ENCODE assay signal across 22 mouse cellular contexts in the genomic region with DNA sequence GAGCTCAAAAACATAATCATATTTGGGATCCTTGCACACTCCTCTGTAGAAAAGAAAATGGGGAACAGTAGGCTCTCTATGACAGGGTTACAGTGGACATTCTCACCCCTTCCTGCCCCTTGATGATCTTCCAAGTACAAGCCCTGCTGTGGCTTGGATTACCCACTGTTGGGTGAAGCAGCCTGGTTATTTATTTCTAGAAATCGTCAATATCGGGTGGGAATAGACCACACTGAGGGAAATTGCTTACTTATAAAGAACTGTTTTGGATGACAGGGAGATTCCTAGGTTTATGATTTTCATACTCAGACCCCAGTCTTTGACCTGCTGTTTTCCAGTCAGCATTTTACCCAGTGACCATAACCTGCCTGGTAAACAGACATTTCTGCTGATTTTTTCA. TPM values are rescaled to one million over a fixed set of nuclear protein-coding genes. Genes with fewer than 3 reads are reported as not detected.
DNase-seq lines count a peak whose midpoint lies in the region; ATAC-seq and TF ChIP-seq lines count a peak whose summit lies in the region.
"Had no signal": no experiment of that assay in that cellular context is flagged by ENCODE, and none has a peak within 500 bp of the region (broad histone marks: within the 10 kb centered on the region; RNA-seq: fewer than 3 reads in every experiment).

A gene (minus strand): TSS at position 164 of the 400 bp plus-strand sequence.

- TF ChIP-seq CTCF in liver, postnatal 0 days (IDR thresholded peaks at IDR 0.05; ENCODE audit: low read depth) = no peak

- DNase-seq in kidney, adult 11 months = peak; percentile 67
- DNase-seq in liver, postnatal 0 days = no peak
- DNase-seq in liver = no peak
- DNase-seq in kidney, postnatal 25 days = peak; percentile 54 to 69
- no peak for DNase-seq in lung, postnatal 14 days
- DNase-seq: adrenal gland, postnatal 25 days; cerebellum, adult 18-20 months; cerebellum, adult 9-11 months; cerebellum, postnatal 36 days; forebrain, postnatal 0 days; gastrocnemius, postnatal 14 days; heart, adult 2 months; heart, postnatal 14 days had no signal

- no peak within 1 kb of the TSS for H3K4me3 ChIP-seq in kidney, embryonic 14.5 days (ENCODE audit: low read length)
- H3K4me3 ChIP-seq in liver, postnatal 0 days (ENCODE audit: low read depth, low read length) = peak within 1 kb of the TSS; percentile 15; the same call in 1 of the 2 replicates
- H3K4me3 ChIP-seq in intestine, embryonic 16.5 days (ENCODE audit: low read length) = no peak within 1 kb of the TSS
- H3K4me3 ChIP-seq: embryonic facial prominence, embryonic 10.5 days; forebrain, embryonic 13.5 days; heart, adult 2 months; heart, embryonic 15.5 days had no signal

- no peak within 1 kb of the TSS for H3K9ac ChIP-seq in kidney, embryonic 14.5 days (ENCODE audit: low read depth, low read length)
- H3K9ac ChIP-seq in liver, postnatal 0 days (replicated peaks) = no peak within 1 kb of the TSS
- H3K9ac ChIP-seq in intestine, embryonic 16.5 days (ENCODE audit: low read depth, low read length) = no peak within 1 kb of the TSS
- H3K9ac ChIP-seq: forebrain, embryonic 13.5 days; forebrain, postnatal 0 days; heart, embryonic 15.5 days had no signal

- no peaks in the 10 kb centered on the region for H3K27me3 ChIP-seq in kidney, embryonic 14.5 days (ENCODE audit: control insufficient read depth, insufficient read depth, low read length)
- no peaks in the 10 kb centered on the region for H3K27me3 ChIP-seq in liver, postnatal 0 days (ENCODE audit: insufficient read depth, low read length)
- no peaks in the 10 kb centered on the region for H3K27me3 ChIP-seq in intestine, embryonic 16.5 days (replicated peaks; ENCODE audit: control insufficient read depth, insufficient read depth, low read length)
- H3K27me3 ChIP-seq: forebrain, embryonic 13.5 days; heart, embryonic 15.5 days had no signal

- ATAC-seq in kidney, embryonic 14.5 days (ENCODE audit: low FRiP score, low TSS enrichment) = no peak
- peak; percentile 38; the same call in 1 of the 2 replicates for ATAC-seq in liver, postnatal 0 days
- ATAC-seq in intestine, embryonic 16.5 days = no peak
- ATAC-seq: forebrain, embryonic 13.5 days; forebrain, postnatal 0 days had no signal

- H3K27ac ChIP-seq in kidney, embryonic 14.5 days (ENCODE audit: low read depth, low read length) = no peak within 1 kb of the TSS
- H3K27ac ChIP-seq in liver, postnatal 0 days (ENCODE audit: low read depth) = peak within 1 kb of the TSS; percentile 55; the same call in 1 of the 2 replicates
- no peak within 1 kb of the TSS for H3K27ac ChIP-seq in intestine, embryonic 16.5 days (ENCODE audit: low read length)
- H3K27ac ChIP-seq: embryonic facial prominence, embryonic 10.5 days; forebrain, embryonic 13.5 days; heart, adult 2 months; heart, embryonic 15.5 days had no signal

- TF ChIP-seq EP300 in liver, postnatal 0 days (IDR thresholded peaks at IDR 0.05; ENCODE audit: low read depth) = no peak

- WGBS in kidney, embryonic 14.5 days = 96% methylated on average over 2 of the region's 2 CpGs
- 66% methylated on average over 2 of the region's 2 CpGs for WGBS in liver, postnatal 0 days (ENCODE audit: insufficient replicate concordance)
- 84% methylated on average over 2 of the region's 2 CpGs for WGBS in intestine, embryonic 16.5 days

- H3K4me2 ChIP-seq in kidney, embryonic 14.5 days (replicated peaks; ENCODE audit: low read depth, low read length) = no peak within 1 kb of the TSS
- H3K4me2 ChIP-seq in liver, postnatal 0 days (ENCODE audit: low read depth, low read length) = peak within 1 kb of the TSS; percentile 53
- no peak within 1 kb of the TSS for H3K4me2 ChIP-seq in intestine, embryonic 16.5 days (ENCODE audit: low read depth, low read length)
- H3K4me2 ChIP-seq: forebrain, embryonic 13.5 days; heart, embryonic 11.5 days; heart, embryonic 15.5 days had no signal

- H3K36me3 ChIP-seq in kidney, embryonic 14.5 days (ENCODE audit: control insufficient read depth, insufficient read depth, low read length) = no peaks in the 10 kb centered on the region
- H3K36me3 ChIP-seq in liver, postnatal 0 days (replicated peaks; ENCODE audit: insufficient read depth, low read length) = no peaks in the 10 kb centered on the region
- H3K36me3 ChIP-seq in intestine, embryonic 16.5 days (ENCODE audit: control insufficient read depth, insufficient read depth, low read length) = no peaks in the 10 kb centered on the region
- H3K36me3 ChIP-seq: embryonic facial prominence, embryonic 10.5 days; heart, embryonic 15.5 days had no signal

- H3K4me1 ChIP-seq in kidney, embryonic 14.5 days (ENCODE audit: control insufficient read depth, insufficient read depth, low read length) = no peaks in the 10 kb centered on the region
- no peaks in the 10 kb centered on the region for H3K4me1 ChIP-seq in liver, postnatal 0 days (ENCODE audit: insufficient read depth)
- H3K4me1 ChIP-seq in intestine, embryonic 16.5 days (ENCODE audit: control insufficient read depth, insufficient read depth, low read length) = no peaks in the 10 kb centered on the region
- H3K4me1 ChIP-seq: embryonic facial prominence, embryonic 10.5 days; forebrain, embryonic 13.5 days; heart, embryonic 15.5 days had no signal

- H3K9me3 ChIP-seq in kidney, embryonic 14.5 days (ENCODE audit: control insufficient read depth, low read length) = no peaks in the 10 kb centered on the region
- H3K9me3 ChIP-seq in liver, postnatal 0 days (ENCODE audit: low read length) = no peaks in the 10 kb centered on the region
- no peaks in the 10 kb centered on the region for H3K9me3 ChIP-seq in intestine, embryonic 16.5 days (ENCODE audit: control insufficient read depth, low read length)
- H3K9me3 ChIP-seq: embryonic facial prominence, embryonic 10.5 days; forebrain, embryonic 13.5 days; heart, embryonic 15.5 days had no signal

RNA-seq across cellular contexts. Expression of the gene that starts here (rescaled TPM):
- polyA plus RNA-seq in kidney, embryonic 14.5 days (2014; fragmentation: Nextera tagmentation; extraction: Ambion mirVana) = 0.59 and 1.1 TPM in 2 replicates
- polyA plus RNA-seq in liver, postnatal 0 days (2015; fragmentation: Nextera tagmentation; extraction: Ambion mirVana) = 24.4 and 27.6 TPM in 2 replicates
- polyA plus RNA-seq in intestine, embryonic 16.5 days (2015; fragmentation: Nextera tagmentation; extraction: Ambion mirVana) = 0.12 and 0.17 TPM in 2 replicates
- polyA plus RNA-seq: C2C12; embryonic facial prominence, embryonic 10.5 days; embryonic facial prominence, embryonic 14.5 days; forebrain, embryonic 13.5 days; forebrain, postnatal 0 days; gonadal fat pad, adult 2 months; heart, adult 2 months; heart, embryonic 11.5 days; heart, embryonic 15.5 days had no signal

Comparison
In these comparisons a context has a peak if more than half of its experiments do, and no peak if none do; other contexts are left out.
1. RNA of the gene that starts here (polyA plus RNA-seq): 24.4 to 27.6 TPM in liver, postnatal 0 days; 0.59 to 1.1 TPM in kidney, embryonic 14.5 days and 0.12 to 0.17 TPM in intestine, embryonic 16.5 days; every median in the first group is over 10 times any median in the second.
2. DNase-seq: peak in kidney, adult 11 months (single experiment) and kidney, postnatal 25 days (2 of 2); none in liver, postnatal 0 days (single experiment), liver (single experiment) and lung, postnatal 14 days (single experiment).